12 mouse cellular contexts compared by ENCODE assay signal in genomic region chr2:131449720-131450119, GRCm38 (mm10).
"Had no signal": no experiment of that assay in that cellular context is flagged by ENCODE, and none has a peak within 500 bp of the region (broad histone marks: within the 10 kb centered on the region; RNA-seq: fewer than 3 reads in every experiment).

No protein-coding gene starts in this region.

- H3K4me1 ChIP-seq: midbrain, embryonic 12.5 days had no signal

- H3K36me3 ChIP-seq: kidney, embryonic 15.5 days; liver, embryonic 13.5 days; midbrain, embryonic 12.5 days had no signal

- DNase-seq: kidney, adult 8-10 months; kidney, postnatal 10 days; kidney, postnatal 36 days; layer of hippocampus, postnatal 36 days; liver, embryonic 13.5 days; lung, adult 2 months; thymus, adult 18-20 months; thymus, postnatal 36 days had no signal

- H3K4me2 ChIP-seq: kidney, embryonic 15.5 days; liver, embryonic 13.5 days; midbrain, embryonic 12.5 days had no signal

- H3K9me3 ChIP-seq: kidney, embryonic 15.5 days; liver, embryonic 13.5 days; midbrain, embryonic 12.5 days had no signal

- H3K27me3 ChIP-seq: kidney, embryonic 15.5 days; liver, embryonic 13.5 days; midbrain, embryonic 12.5 days had no signal

- H3K4me3 ChIP-seq: kidney, embryonic 15.5 days; left cerebral cortex, adult 2 months; liver, embryonic 13.5 days; midbrain, embryonic 12.5 days had no signal

- H3K9ac ChIP-seq: kidney, embryonic 15.5 days; liver, embryonic 13.5 days; midbrain, embryonic 12.5 days had no signal

- H3K27ac ChIP-seq: kidney, embryonic 15.5 days; left cerebral cortex, adult 2 months; liver, embryonic 13.5 days; macrophage; midbrain, embryonic 12.5 days had no signal
